Mouse (Mus musculus) MEL (cell line): Measurements from ENCODE around the gene Agbl5. TPM values are rescaled to one million over a fixed set of nuclear protein-coding genes. Genes with fewer than 3 reads are reported as not detected.

Experiments
- DNase-seq: peaks from one replicate; pipeline ENCODE4 v3.0.0; 2011; ENCODE audit warnings: low read depth, low spot score
- H3K27ac ChIP-seq: 2 replicates; pipeline ENCODE4 v1.5.1; 2012; ENCODE audit warnings: low read depth, mild to moderate bottlenecking, control low read depth, low read length, moderate library complexity; ENCODE audit not compliant: control insufficient read depth
- H3K27me3 ChIP-seq, 2 experiments: fragments of 150-350 bp in 1 of 2; sonication (generic) in 1 of 2; 2 replicates each; pipeline ENCODE4 v1.6.1; 2012; ENCODE audit warnings: low read length in 2 of 2, mild to moderate bottlenecking in 2 of 2, improper control_type of control experiment in 1 of 2, moderate library complexity in 1 of 2; ENCODE audit not compliant: insufficient read depth in 2 of 2, control insufficient read depth in 1 of 2
- H3K36me3 ChIP-seq, 2 experiments: 2 replicates each; pipeline ENCODE4 v1.6.1; 2012 to 2014; ENCODE audit warnings: low read length in 2 of 2, improper control_type of control experiment in 1 of 2, inconsistent platforms in 1 of 2, mild to moderate bottlenecking in 1 of 2; ENCODE audit not compliant: insufficient read depth in 2 of 2, control insufficient read depth in 1 of 2
- H3K4me1 ChIP-seq, 2 experiments: fragments of 150-350 bp in 1 of 2; sonication (generic) in 1 of 2; 2 replicates each; pipeline ENCODE4 v1.6.1; 2012; ENCODE audit warnings: low read length in 2 of 2, improper control_type of control experiment in 1 of 2, mild to moderate bottlenecking in 1 of 2; ENCODE audit not compliant: insufficient read depth in 2 of 2, control insufficient read depth in 1 of 2
- H3K4me3 ChIP-seq, 2 experiments: fragments of 150-350 bp in 1 of 2; sonication (generic) in 1 of 2; 2 replicates each; pipeline ENCODE4 v1.5.1; 2012; ENCODE audit warnings: low read depth in 2 of 2, low read length in 2 of 2, mild to moderate bottlenecking in 2 of 2, moderate library complexity in 2 of 2, control low read depth in 1 of 2, improper control_type of control experiment in 1 of 2; ENCODE audit not compliant: control insufficient read depth in 1 of 2, insufficient read depth in 1 of 2
- H3K79me2 ChIP-seq: 2 replicates; pipeline ENCODE4 v1.6.1; 2012; ENCODE audit warnings: mild to moderate bottlenecking, low read length, moderate library complexity; ENCODE audit not compliant: control insufficient read depth, poor library complexity, insufficient read depth
- H3K9ac ChIP-seq: 2 replicates; pipeline ENCODE4 v1.6.1; 2012; ENCODE audit warnings: low read depth, mild to moderate bottlenecking, control low read depth, low read length, moderate library complexity; ENCODE audit not compliant: control insufficient read depth, poor library complexity, severe bottlenecking
- H3K9me3 ChIP-seq: fragments of 150-350 bp; sonication (generic); replicated peaks from 2 replicates; pipeline ENCODE4 v1.6.1; 2012; ENCODE audit warnings: mild to moderate bottlenecking, low read length, improper control_type of control experiment, moderate library complexity; ENCODE audit not compliant: insufficient read depth
- BHLHE40 ChIP-seq: IDR thresholded peaks from 2 replicates; pipeline ENCODE4 v1.6.1; 2012; ENCODE audit warnings: low read depth, mild to moderate bottlenecking, inconsistent platforms, low read length, improper control_type of control experiment, borderline replicate concordance
- CHD1 ChIP-seq: IDR thresholded peaks from 2 replicates; pipeline ENCODE4 v1.6.1; 2012; ENCODE audit warnings: low read depth, mild to moderate bottlenecking, inconsistent platforms, low read length, improper control_type of control experiment
- E2F4 ChIP-seq: IDR thresholded peaks from 2 replicates; pipeline ENCODE4 v1.6.1; 2011; ENCODE audit warnings: low read depth, low read length, improper control_type of control experiment, borderline replicate concordance
- ELF1 ChIP-seq: IDR thresholded peaks from 2 replicates; pipeline ENCODE4 v1.6.1; 2014; ENCODE audit warnings: low read depth, mild to moderate bottlenecking, inconsistent platforms, low read length, improper control_type of control experiment, moderate library complexity
- EP300 ChIP-seq, 2 experiments: IDR thresholded peaks; 2 replicates each; pipeline ENCODE4 v1.6.1; 2011; ENCODE audit warnings: improper control_type of control experiment in 2 of 2, low read length in 2 of 2, low read depth in 1 of 2, mild to moderate bottlenecking in 1 of 2
- ETS1 ChIP-seq: IDR thresholded peaks from 2 replicates; pipeline ENCODE4 v1.6.1; 2012; ENCODE audit warnings: low read depth, mild to moderate bottlenecking, inconsistent platforms, low read length, improper control_type of control experiment, moderate library complexity
- GABPA ChIP-seq: IDR thresholded peaks from 2 replicates; pipeline ENCODE4 v1.6.1; 2012; ENCODE audit warnings: low read depth, mild to moderate bottlenecking, inconsistent platforms, low read length, improper control_type of control experiment, moderate library complexity
- GATA1 ChIP-seq: IDR thresholded peaks from 2 replicates; pipeline ENCODE4 v1.6.1; 2011; ENCODE audit warnings: low read depth, low read length, improper control_type of control experiment
- HCFC1 ChIP-seq: IDR thresholded peaks from 2 replicates; pipeline ENCODE4 v1.6.1; 2012; ENCODE audit warnings: low read depth, mild to moderate bottlenecking, inconsistent platforms, low read length, improper control_type of control experiment, moderate library complexity
- JUND ChIP-seq: IDR thresholded peaks from 2 replicates; pipeline ENCODE4 v1.6.1; 2011; ENCODE audit warnings: low read depth, mild to moderate bottlenecking, improper control_type of control experiment, low read length
- MAX ChIP-seq: IDR thresholded peaks from 2 replicates; pipeline ENCODE4 v1.6.1; 2011; ENCODE audit warnings: low read length, improper control_type of control experiment
- MEF2A ChIP-seq: IDR thresholded peaks from 2 replicates; pipeline ENCODE4 v1.6.1; 2014; ENCODE audit warnings: low read depth, mild to moderate bottlenecking, inconsistent platforms, low read length, improper control_type of control experiment; ENCODE audit not compliant: poor library complexity, insufficient replicate concordance, severe bottlenecking; ENCODE audit errors: extremely low read depth
- MXI1 ChIP-seq: IDR thresholded peaks from 2 replicates; pipeline ENCODE4 v1.6.1; 2011; ENCODE audit warnings: mild to moderate bottlenecking, low read depth, low read length, improper control_type of control experiment
- MYB ChIP-seq: IDR thresholded peaks from 2 replicates; pipeline ENCODE4 v1.6.1; 2011; ENCODE audit warnings: mild to moderate bottlenecking, low read depth, low read length, improper control_type of control experiment
- POLR2A ChIP-seq, 2 experiments: IDR thresholded peaks; 2 replicates each; pipeline ENCODE4 v1.6.1; 2011 to 2012; ENCODE audit warnings: low read length in 2 of 2, mild to moderate bottlenecking in 2 of 2, control low read depth in 1 of 2, improper control_type of control experiment in 1 of 2, low read depth in 1 of 2, moderate library complexity in 1 of 2; ENCODE audit not compliant: control insufficient read depth in 1 of 2, insufficient read depth in 1 of 2, poor library complexity in 1 of 2
- POLR2AphosphoS2 ChIP-seq: IDR thresholded peaks from 2 replicates; pipeline ENCODE4 v1.6.1; 2011; ENCODE audit warnings: low read length, improper control_type of control experiment
- SIN3A ChIP-seq: IDR thresholded peaks from 2 replicates; pipeline ENCODE4 v1.6.1; 2012; ENCODE audit warnings: low read length, improper control_type of control experiment, inconsistent platforms
- TAL1 ChIP-seq: IDR thresholded peaks from 2 replicates; pipeline ENCODE4 v1.6.1; 2012; ENCODE audit warnings: mild to moderate bottlenecking, inconsistent platforms, low read length, moderate library complexity, mixed read lengths
- TBP ChIP-seq: IDR thresholded peaks from 2 replicates; pipeline ENCODE4 v1.8.0; 2011; ENCODE audit warnings: low read depth, low read length, improper control_type of control experiment
- TCF12 ChIP-seq: IDR thresholded peaks from 2 replicates; pipeline ENCODE4 v1.6.1; 2014; ENCODE audit warnings: low read depth, mild to moderate bottlenecking, inconsistent platforms, low read length, improper control_type of control experiment, moderate library complexity
- UBTF ChIP-seq: IDR thresholded peaks from 2 replicates; pipeline ENCODE4 v1.6.1; 2012; ENCODE audit warnings: low read depth, mild to moderate bottlenecking, inconsistent platforms, low read length, improper control_type of control experiment, moderate library complexity, borderline replicate concordance; ENCODE audit not compliant: insufficient read depth
- ZC3H11A ChIP-seq: IDR thresholded peaks from 2 replicates; pipeline ENCODE4 v1.6.1; 2012; ENCODE audit warnings: low read depth, mild to moderate bottlenecking, inconsistent platforms, low read length, improper control_type of control experiment
- ZKSCAN1 ChIP-seq: IDR thresholded peaks from 2 replicates; pipeline ENCODE4 v1.6.1; 2012; ENCODE audit warnings: low read depth, mild to moderate bottlenecking, inconsistent platforms, low read length, improper control_type of control experiment, moderate library complexity
- polyA plus RNA-seq, 2 experiments: library from polyadenylated mRNA; stranded (reverse) in 1 of 2; unstranded in 1 of 2; fragments of >175 nt in 1 of 2; fragments of >200 nt in 1 of 2; gene quantifications; 2 replicates each; pipeline versions ENCODE4 v1.2.1 to v1.2.4; 2012; ENCODE audit warnings: low replicate concordance in 2 of 2, low read depth in 1 of 2; ENCODE audit not compliant: insufficient read length in 2 of 2, insufficient read depth in 1 of 2, missing spikeins in 1 of 2
- total RNA-seq: library from RNA; depleted of rRNA; stranded (reverse); fragments of 300-350 nt; gene quantifications from 2 replicates; pipeline ENCODE4 v1.2.3, GENCODE M21; 2012

Gene Agbl5
- total and polyA plus RNA-seq, 3 experiments, result 10.6 to 45.0 TPM; not detected in 1

DNA sequence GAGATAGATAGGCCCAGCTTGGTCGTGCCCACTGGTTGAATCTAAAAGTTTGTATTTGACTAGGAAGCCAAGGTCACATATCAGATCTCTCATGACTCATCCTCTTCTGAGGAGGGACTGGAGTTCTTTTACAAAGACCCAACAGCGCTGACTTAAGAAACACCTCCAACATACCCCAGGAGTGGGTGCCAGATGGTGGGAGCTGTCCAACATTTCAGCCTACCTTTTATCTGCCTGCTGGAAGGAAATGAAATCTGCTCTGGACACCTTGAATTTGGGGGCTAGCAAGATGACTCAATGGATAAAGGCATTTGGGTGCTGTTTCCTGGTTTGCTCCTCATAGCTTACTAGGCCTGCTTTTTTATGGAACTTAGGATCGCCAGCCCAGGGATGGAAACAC lies 46.6 kb upstream of the Agbl5 start:
- H3K27me3 ChIP-seq, result peaks cover 1 to 2% of the 10 kb centered on the region in 2 experiments; a peak in 2 of 4 replicates
- H3K9ac ChIP-seq, result no peak overlapping the region
- no peak overlapping the region for H3K27ac ChIP-seq
- H3K4me3 ChIP-seq, result no peak overlapping the region
- peak; percentile 41 for DNase-seq
- H3K4me1 ChIP-seq, result no peaks in the 10 kb centered on the region
- H3K36me3 ChIP-seq, result no peaks in the 10 kb centered on the region
- TF ChIP-seq TCF12, result no peak
- no peak for TF ChIP-seq JUND
- no peak for TF ChIP-seq ELF1
- no peak for TF ChIP-seq POLR2AphosphoS2
- no peak for TF ChIP-seq MYB
- TF ChIP-seq SIN3A, result no peak
- TF ChIP-seq TBP, result no peak
- TF ChIP-seq ZKSCAN1, result no peak
- no peak for TF ChIP-seq POLR2A (IDR thresholded peaks at IDR 0.05; ENCODE audit: control insufficient read depth in 1 of 2, insufficient read depth in 1 of 2, low read depth in 1 of 2, low read length in 2 of 2, poor library complexity in 1 of 2)
- no peak for TF ChIP-seq MXI1
- H3K79me2 ChIP-seq, result no peaks in the 10 kb centered on the region
- no peaks in the 10 kb centered on the region for H3K9me3 ChIP-seq

DNA sequence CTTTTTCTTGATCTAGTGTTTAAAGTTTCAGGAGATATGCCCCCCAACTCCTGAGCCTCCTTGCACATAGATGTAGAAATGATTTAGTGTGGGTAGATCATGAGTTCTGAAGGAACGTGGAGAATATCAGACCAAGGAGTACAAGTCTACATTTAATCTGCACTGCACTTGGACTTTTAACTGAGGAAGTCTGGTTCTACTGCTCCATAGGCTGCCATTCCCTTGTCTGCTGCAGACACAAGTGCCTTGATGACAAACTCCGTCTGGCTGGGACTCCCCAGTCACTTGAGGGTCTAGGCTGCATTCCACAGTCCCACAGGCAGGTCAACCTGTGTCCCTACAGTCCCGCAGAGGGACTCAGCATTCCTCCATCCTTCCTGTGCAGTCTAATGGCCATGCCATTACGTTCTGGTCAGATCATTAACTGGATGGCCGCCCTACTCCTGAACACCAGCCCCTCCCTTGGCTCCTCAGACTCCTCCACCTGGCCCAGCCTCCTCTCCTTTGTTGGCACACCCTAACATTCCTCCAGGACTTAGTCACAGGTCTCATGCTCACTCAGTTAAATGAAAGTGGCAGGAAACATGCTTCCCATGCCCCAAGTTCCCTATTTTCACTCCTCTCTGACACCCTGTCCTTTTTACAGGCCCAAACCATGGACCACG lies 38.5 kb upstream of the Agbl5 start:
- H3K4me1 ChIP-seq, result no peaks in the 10 kb centered on the region
- H3K27ac ChIP-seq, result no peak overlapping the region
- DNase-seq, result no peak
- no peaks in the 10 kb centered on the region for H3K36me3 ChIP-seq
- H3K4me3 ChIP-seq, result no peak overlapping the region
- no peak overlapping the region for H3K9ac ChIP-seq
- peaks cover 9 to 13% of the 10 kb centered on the region in 2 experiments for H3K27me3 ChIP-seq
- TF ChIP-seq ETS1 (no peak), TBP (no peak), MEF2A (no peak), ZC3H11A (no peak), JUND (no peak), GATA1 (no peak), GABPA (no peak), MAX (no peak), HCFC1 (no peak), UBTF (no peak), TAL1 (no peak), E2F4 (no peak), CHD1 (no peak), MXI1 (no peak), EP300 (IDR thresholded peaks at IDR 0.05; ENCODE audit: low read depth in 1 of 2, low read length in 2 of 2) (no peak), ELF1 (no peak), BHLHE40 (no peak)
- no peaks in the 10 kb centered on the region for H3K79me2 ChIP-seq
- no peaks in the 10 kb centered on the region for H3K9me3 ChIP-seq
